Comparison of ENCODE assay signal across 8 mouse cellular contexts in genomic region chrX:150813464-150814138, GRCm38 (mm10). TPM values are rescaled to one million over a fixed set of nuclear protein-coding genes. Genes with fewer than 3 reads are reported as not detected.
DNase-seq lines count a peak whose midpoint lies in the region; ATAC-seq and TF ChIP-seq lines count a peak whose summit lies in the region.

No protein-coding gene starts in this region.

- H3K9ac ChIP-seq in intestine, embryonic 15.5 days: peak overlapping the region; percentile 36
- peak overlapping the region; percentile 57 for H3K9ac ChIP-seq in midbrain, embryonic 15.5 days

- H3K4me1 ChIP-seq in intestine, embryonic 15.5 days (replicated peaks): no peaks in the 10 kb centered on the region
- H3K4me1 ChIP-seq in midbrain, embryonic 15.5 days: peaks cover 8% of the 10 kb centered on the region
- peaks cover 5% of the 10 kb centered on the region; the same call in 1 of the 2 replicates for H3K4me1 ChIP-seq in testis, adult 2 months (ENCODE audit: control insufficient read depth, insufficient read depth, low read length)

- peak; percentile 75 for ATAC-seq in intestine, embryonic 15.5 days
- ATAC-seq in midbrain, embryonic 15.5 days (replicated peaks): peak; percentile 78

- 20% methylated on average over 16 of the region's 16 CpGs for WGBS in intestine, embryonic 15.5 days
- WGBS in midbrain, embryonic 15.5 days: 22% methylated on average over 16 of the region's 16 CpGs

- no peak for TF ChIP-seq POLR2A in testis, adult 2 months (IDR thresholded peaks at IDR 0.05; ENCODE audit: control insufficient read depth, low read depth, low read length)

- TF ChIP-seq CTCF in testis, adult 2 months (IDR thresholded peaks at IDR 0.05; ENCODE audit: control insufficient read depth, insufficient read depth, insufficient replicate concordance, low read depth, low read length): no peak

- no peaks in the 10 kb centered on the region for H3K9me3 ChIP-seq in intestine, embryonic 15.5 days
- H3K9me3 ChIP-seq in midbrain, embryonic 15.5 days: no peaks in the 10 kb centered on the region

- H3K27ac ChIP-seq in intestine, embryonic 15.5 days: peak overlapping the region; percentile 78
- H3K27ac ChIP-seq in midbrain, embryonic 15.5 days: peak overlapping the region; percentile 86
- H3K27ac ChIP-seq in testis, adult 2 months (ENCODE audit: control insufficient read depth, insufficient read depth, low read depth, low read length): peak overlapping the region; percentile 72

- H3K36me3 ChIP-seq in intestine, embryonic 15.5 days: no peaks in the 10 kb centered on the region
- no peaks in the 10 kb centered on the region; the same call in 1 of the 2 replicates for H3K36me3 ChIP-seq in midbrain, embryonic 15.5 days (replicated peaks)
- no peaks in the 10 kb centered on the region for H3K36me3 ChIP-seq in testis, adult 2 months (ENCODE audit: control insufficient read depth, insufficient read depth, low read length)

- H3K4me3 ChIP-seq in intestine, embryonic 15.5 days (replicated peaks): peak overlapping the region; percentile 43
- peak overlapping the region; percentile 54 for H3K4me3 ChIP-seq in midbrain, embryonic 15.5 days
- H3K4me3 ChIP-seq in testis, adult 2 months (ENCODE audit: control insufficient read depth, low read depth, low read length): peak overlapping the region; percentile 87

- H3K4me2 ChIP-seq in intestine, embryonic 15.5 days (replicated peaks): peak overlapping the region; percentile 54
- peak overlapping the region; percentile 56 for H3K4me2 ChIP-seq in midbrain, embryonic 15.5 days

- DNase-seq in cerebellum, adult 11 months: peak; percentile 33
- no peak for DNase-seq in cerebellum, adult 11-12 months
- peak; percentile 25 to 59 for DNase-seq in cerebellum, postnatal 25 days
- peak; percentile 46 to 67 for DNase-seq in gastrocnemius, postnatal 4 days (ENCODE audit: low spot score in 2 of 2)
- peak; percentile 53 for DNase-seq in liver

- H3K27me3 ChIP-seq in intestine, embryonic 15.5 days (replicated peaks): no peaks in the 10 kb centered on the region
- no peaks in the 10 kb centered on the region for H3K27me3 ChIP-seq in midbrain, embryonic 15.5 days (replicated peaks)
- no peaks in the 10 kb centered on the region for H3K27me3 ChIP-seq in testis, adult 2 months (ENCODE audit: control insufficient read depth, insufficient read depth, low read length)

RNA-seq across cellular contexts. Expression of gene Maged2, which starts 0.5 kb away (rescaled TPM):
- 1,000 to 10,000 TPM; 1,010 to 1,119 TPM for total RNA-seq in gastrocnemius, postnatal 4 days (2021)
- 348 and 377 TPM in 2 replicates for polyA plus RNA-seq in intestine, embryonic 15.5 days (2015; fragmentation: Nextera tagmentation; extraction: Ambion mirVana)
- polyA plus RNA-seq in midbrain, embryonic 15.5 days (2015; fragmentation: Nextera tagmentation; extraction: Ambion mirVana): 418 TPM in 2 replicates
- 19.5 and 21.5 TPM in 2 replicates for polyA plus RNA-seq in testis, adult 2 months (2012; rRNA removed)

Comparison
In these comparisons a context has a peak if more than half of its experiments do, and no peak if none do; other contexts are left out.
1. RNA of gene Maged2, which starts 0.5 kb away (polyA plus RNA-seq): 418 TPM in midbrain, embryonic 15.5 days and 348 to 377 TPM in intestine, embryonic 15.5 days; 19.5 to 21.5 TPM in testis, adult 2 months; every median in the first group is over 10 times any median in the second.
2. Peak in every context shown above with its lines, with median percentiles within 50 percentile points of each other: H3K27ac ChIP-seq and H3K4me3 ChIP-seq.